In genomic region chr6:53854971-53855856, GRCm38 (mm10) we compare ENCODE assay signal across 10 mouse cellular contexts. TPM values are rescaled to one million over a fixed set of nuclear protein-coding genes. Genes with fewer than 3 reads are reported as not detected.
DNase-seq lines count a peak whose midpoint lies in the region; ATAC-seq lines count a peak whose summit lies in the region.
"Had no signal": no experiment of that assay in that cellular context is flagged by ENCODE, and none has a peak within 500 bp of the region (broad histone marks: within the 10 kb centered on the region; RNA-seq: fewer than 3 reads in every experiment).

No protein-coding gene starts in this region.

- no peak overlapping the region for H3K4me3 ChIP-seq in intestine, embryonic 15.5 days (replicated peaks)
- no peak overlapping the region for H3K4me3 ChIP-seq in neural tube, embryonic 15.5 days (replicated peaks)
- H3K4me3 ChIP-seq: myocyte had no signal

- no peak for DNase-seq in frontal cortex, postnatal 14 days (ENCODE audit: low spot score in 2 of 2)
- peak; percentile 40 for DNase-seq in lung, postnatal 10 days
- DNase-seq in lung, adult 18-20 months: no peak
- DNase-seq in heart, postnatal 36 days: no peak
- no peak for DNase-seq in thymus, postnatal 0 days (ENCODE audit: low spot score)
- DNase-seq: thymus, adult 18-20 months had no signal

- H3K9me3 ChIP-seq in intestine, embryonic 15.5 days: no peaks in the 10 kb centered on the region
- H3K9me3 ChIP-seq in neural tube, embryonic 15.5 days (replicated peaks): no peaks in the 10 kb centered on the region

- no peak overlapping the region for H3K4me2 ChIP-seq in intestine, embryonic 15.5 days (replicated peaks)
- H3K4me2 ChIP-seq in neural tube, embryonic 15.5 days: no peak overlapping the region

- peak; percentile 23; the same call in 1 of the 2 replicates for ATAC-seq in frontal cortex, adult (ENCODE audit: low TSS enrichment)
- peak; percentile 67 for ATAC-seq in intestine, embryonic 15.5 days
- ATAC-seq in neural tube, embryonic 15.5 days (ENCODE audit: low FRiP score): peak; percentile 93

- H3K9ac ChIP-seq in intestine, embryonic 15.5 days: no peak overlapping the region
- no peak overlapping the region for H3K9ac ChIP-seq in neural tube, embryonic 15.5 days (replicated peaks)

- intact Hi-C loops in heart, postnatal 36 days (cut with DNase I): no loop called here

- no peaks in the 10 kb centered on the region for H3K36me3 ChIP-seq in intestine, embryonic 15.5 days
- H3K36me3 ChIP-seq in neural tube, embryonic 15.5 days: no peaks in the 10 kb centered on the region

- H3K4me1 ChIP-seq in intestine, embryonic 15.5 days (replicated peaks): peaks cover 18% of the 10 kb centered on the region; the same call in 1 of the 2 replicates
- peaks cover 15% of the 10 kb centered on the region for H3K4me1 ChIP-seq in neural tube, embryonic 15.5 days

- 0 out of 2 replicates have a peak overlapping the region, but pooled peaks have one; percentile 40 for H3K27ac ChIP-seq in intestine, embryonic 15.5 days
- H3K27ac ChIP-seq in neural tube, embryonic 15.5 days (replicated peaks): peak overlapping the region; percentile 70

- WGBS in intestine, embryonic 15.5 days: 57% methylated on average over 12 of the region's 12 CpGs
- WGBS in neural tube, embryonic 15.5 days: 48% methylated on average over 12 of the region's 12 CpGs

- H3K27me3 ChIP-seq in intestine, embryonic 15.5 days (replicated peaks): no peaks in the 10 kb centered on the region
- 0 out of 2 replicates have a peak, but pooled peaks cover 3% of the 10 kb centered on the region for H3K27me3 ChIP-seq in neural tube, embryonic 15.5 days (replicated peaks)

RNA-seq across cellular contexts. Expression of gene Tril, which starts 34.6 kb away (rescaled TPM):
- polyA plus RNA-seq in intestine, embryonic 15.5 days (2015; fragmentation: Nextera tagmentation; extraction: Ambion mirVana): 14.6 and 17.4 TPM in 2 replicates
- polyA plus RNA-seq in neural tube, embryonic 15.5 days (2015; fragmentation: Nextera tagmentation; extraction: Ambion mirVana): 14.6 and 16.3 TPM in 2 replicates
- 1 to 10 TPM; 4.6 to 5.4 TPM for total RNA-seq in heart, postnatal 36 days (2021)
- 1.9 and 2.0 TPM in 2 replicates for polyA plus RNA-seq in thymus, postnatal 0 days (2015; fragmentation: Nextera tagmentation; extraction: Ambion mirVana)

Comparison
In these comparisons a context has a peak if more than half of its experiments do, and no peak if none do; other contexts are left out.
1. ATAC-seq: peak in every context shown above with its lines; median percentile 93 in neural tube, embryonic 15.5 days; 67 in intestine, embryonic 15.5 days; 23 in frontal cortex, adult.